Mouse (Mus musculus): Measurements from ENCODE around the gene Nudcd3. TPM values are rescaled to one million over a fixed set of nuclear protein-coding genes. Genes with fewer than 3 reads are reported as not detected.
A peak's percentile ranks its signal among the peaks of the same experiment; 100 is the strongest.

Nudcd3 gene
- polyA plus RNA-seq, 1 experiment: 96.0 TPM

DNA sequence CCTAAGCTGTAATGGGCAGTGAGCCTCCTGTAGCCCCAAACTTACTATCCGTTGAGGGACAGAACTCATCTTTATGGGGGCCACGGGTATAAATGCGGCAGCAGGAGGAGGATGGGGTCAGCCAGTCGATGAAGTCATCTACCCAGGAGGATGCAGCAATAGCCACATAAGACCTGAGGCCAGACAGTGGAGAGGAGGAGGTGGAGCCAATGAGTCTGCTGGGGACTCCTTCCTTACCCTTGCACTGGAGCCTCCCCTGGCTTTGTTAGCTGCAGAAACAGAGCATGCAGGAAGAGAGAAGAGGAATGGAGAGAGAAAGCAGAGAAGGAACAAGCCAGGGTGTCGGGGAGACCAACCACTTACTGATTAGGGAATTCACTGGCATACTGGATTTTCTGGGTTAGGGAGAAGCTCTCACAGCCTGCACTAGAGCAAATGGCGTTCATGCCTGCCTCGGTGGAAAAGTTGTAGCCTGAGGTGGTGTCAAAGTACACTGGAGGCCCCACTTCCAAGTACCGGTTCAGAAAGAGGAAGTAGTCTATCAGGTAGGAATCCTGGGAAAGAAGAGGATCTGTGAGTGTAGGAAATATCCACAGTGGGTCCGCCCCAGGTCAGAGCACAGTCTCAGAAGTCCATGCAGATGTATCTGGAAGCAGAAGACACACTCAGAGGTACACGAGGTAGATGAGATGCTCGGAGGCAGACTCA is 18.1 kb upstream of the Nudcd3 start:
- DNase-seq: no peak
- Histone ChIP-seq H3K4me1 (ENCODE audit: control insufficient read depth, insufficient read depth, low read length) (no peaks in the 10 kb centered on the region), H3K4me3 (replicated peaks; ENCODE audit: insufficient read depth, low read depth, low read length) (no peak overlapping the region), H3K27ac (ENCODE audit: insufficient read depth, low read length) (no peak overlapping the region), H3K27me3 (ENCODE audit: control insufficient read depth, insufficient read depth, low read length) (no peaks in the 10 kb centered on the region)
- 87% methylated on average over 11 of the region's 11 CpGs for WGBS
- TF ChIP-seq CTCF (IDR thresholded peaks at IDR 0.05; ENCODE audit: borderline replicate concordance, insufficient read depth, low read depth, low read length) (no peak), POLR2A (IDR thresholded peaks at IDR 0.05; ENCODE audit: borderline replicate concordance, insufficient read depth, low read length) (no peak)

DNA sequence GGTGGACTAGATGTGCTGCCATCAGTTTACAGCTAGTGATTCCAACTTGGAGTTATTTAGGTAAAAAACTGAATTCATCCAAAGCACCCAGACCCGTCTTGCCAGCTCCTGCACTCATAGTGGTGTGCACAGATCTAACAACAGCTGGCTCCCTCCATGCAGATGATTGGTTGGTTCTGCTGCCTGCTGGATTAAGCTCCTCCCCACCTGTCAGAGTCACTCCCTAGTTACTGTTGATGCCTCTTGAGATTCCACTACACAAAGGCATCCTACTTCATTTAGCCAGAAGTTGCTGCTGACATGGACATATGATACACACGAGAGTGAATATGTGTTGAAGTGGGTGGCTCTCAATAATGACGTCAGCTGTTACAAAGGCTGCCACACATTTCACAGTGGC is 16.6 kb upstream of the Nudcd3 start:
- Histone ChIP-seq H3K4me1 (ENCODE audit: control insufficient read depth, insufficient read depth, low read length) (no peaks in the 10 kb centered on the region), H3K27me3 (ENCODE audit: control insufficient read depth, insufficient read depth, low read length) (no peaks in the 10 kb centered on the region), H3K27ac (ENCODE audit: insufficient read depth, low read length) (no peak overlapping the region), H3K4me3 (replicated peaks; ENCODE audit: insufficient read depth, low read depth, low read length) (no peak overlapping the region)
- 45% methylated on average over 3 of the region's 3 CpGs for WGBS
- TF ChIP-seq POLR2A (IDR thresholded peaks at IDR 0.05; ENCODE audit: borderline replicate concordance, insufficient read depth, low read length) (no peak), CTCF (IDR thresholded peaks at IDR 0.05; ENCODE audit: borderline replicate concordance, insufficient read depth, low read depth, low read length) (no peak)
- no peak for DNase-seq

DNA sequence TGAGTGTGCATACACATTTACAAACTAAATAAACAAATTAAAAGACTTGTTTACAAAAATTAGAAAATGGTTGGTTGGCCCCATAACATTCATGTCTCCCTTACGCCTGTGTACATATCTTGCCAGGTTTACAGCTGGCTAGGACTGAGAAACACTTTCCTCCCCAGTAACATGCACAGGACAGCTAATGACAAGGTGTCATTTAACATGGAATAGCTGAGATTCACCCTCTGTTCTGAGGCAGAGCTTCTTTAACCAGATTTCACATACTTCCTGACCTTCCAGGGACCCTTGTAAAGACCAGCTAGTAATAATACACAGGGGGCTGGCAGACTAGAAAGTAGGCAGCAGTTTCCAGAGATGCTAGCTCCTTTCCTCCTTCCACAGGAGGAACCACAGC is 7.9 kb upstream of the Nudcd3 start:
- DNase-seq: no peak
- TF ChIP-seq POLR2A (IDR thresholded peaks at IDR 0.05; ENCODE audit: borderline replicate concordance, insufficient read depth, low read length) (no peak), CTCF (IDR thresholded peaks at IDR 0.05; ENCODE audit: borderline replicate concordance, insufficient read depth, low read depth, low read length) (no peak)
- Histone ChIP-seq H3K27me3 (ENCODE audit: control insufficient read depth, insufficient read depth, low read length) (no peaks in the 10 kb centered on the region; the same call in 1 of the 2 replicates), H3K27ac (ENCODE audit: insufficient read depth, low read length) (no peak overlapping the region), H3K4me3 (replicated peaks; ENCODE audit: insufficient read depth, low read depth, low read length) (no peak overlapping the region), H3K4me1 (ENCODE audit: control insufficient read depth, insufficient read depth, low read length) (no peaks in the 10 kb centered on the region)
- 83% methylated on average over 1 of the region's 1 CpGs for WGBS

DNA sequence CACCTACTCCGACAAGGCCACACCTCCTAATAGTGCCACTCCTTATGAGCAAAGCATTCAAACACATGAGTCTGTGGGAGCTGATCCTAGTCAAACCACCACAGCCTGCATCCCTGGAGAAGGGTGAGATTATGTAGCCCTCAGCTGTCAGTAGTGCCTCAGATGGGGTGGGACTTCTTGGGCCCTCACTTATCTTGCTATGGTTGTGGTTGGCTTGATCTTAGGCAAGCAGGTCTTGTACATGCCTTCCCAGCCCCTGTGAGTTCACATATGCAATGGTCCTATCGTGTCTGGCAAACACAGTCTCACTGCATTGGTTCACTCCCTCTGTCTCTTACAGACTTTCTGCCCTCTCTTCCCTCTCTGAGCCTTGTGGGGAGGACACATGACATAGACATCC is 6.9 kb upstream of the Nudcd3 start:
- DNase-seq: no peak
- no peak for TF ChIP-seq POLR2A (IDR thresholded peaks at IDR 0.05; ENCODE audit: borderline replicate concordance, insufficient read depth, low read length)
- H3K4me3 ChIP-seq (replicated peaks; ENCODE audit: insufficient read depth, low read depth, low read length): no peak overlapping the region
- H3K27me3 ChIP-seq (ENCODE audit: control insufficient read depth, insufficient read depth, low read length): no peaks in the 10 kb centered on the region; the same call in 1 of the 2 replicates
- WGBS: 89% methylated on average over 2 of the region's 2 CpGs
- H3K27ac ChIP-seq (ENCODE audit: insufficient read depth, low read length): no peak overlapping the region
- no peaks in the 10 kb centered on the region for H3K4me1 ChIP-seq (ENCODE audit: control insufficient read depth, insufficient read depth, low read length)

DNA sequence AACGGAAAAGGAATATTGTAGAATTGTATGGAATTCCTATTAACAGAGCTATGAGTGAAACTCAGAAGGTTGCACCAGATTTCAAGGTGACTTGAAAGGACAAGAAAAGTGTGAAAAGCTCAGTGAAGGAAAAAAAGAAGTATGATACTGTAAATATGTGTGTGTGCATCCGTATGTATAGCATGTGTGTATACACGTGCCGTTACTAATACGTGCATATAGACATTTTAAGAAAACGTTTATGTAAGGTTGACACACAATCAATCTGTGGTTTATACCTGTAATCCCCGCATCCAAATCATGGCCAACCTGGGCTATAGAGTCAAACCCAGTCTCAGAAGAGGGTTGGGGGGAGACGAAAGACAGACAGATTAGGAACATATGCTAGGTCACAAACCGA is 355 bp upstream of the Nudcd3 start:
- H3K27me3 ChIP-seq (ENCODE audit: control insufficient read depth, insufficient read depth, low read length): no peaks in the 10 kb centered on the region; the same call in 1 of the 2 replicates
- no peak for DNase-seq
- no peaks in the 10 kb centered on the region; the same call in 1 of the 2 replicates for H3K4me1 ChIP-seq (ENCODE audit: control insufficient read depth, insufficient read depth, low read length)
- H3K4me3 ChIP-seq (replicated peaks; ENCODE audit: insufficient read depth, low read depth, low read length): peak overlapping the region; percentile 80
- peak overlapping the region; percentile 55; the same call in 1 of the 2 replicates for H3K27ac ChIP-seq (ENCODE audit: insufficient read depth, low read length)
- TF ChIP-seq CTCF (IDR thresholded peaks at IDR 0.05; ENCODE audit: borderline replicate concordance, insufficient read depth, low read depth, low read length) (no peak), POLR2A (IDR thresholded peaks at IDR 0.05; ENCODE audit: borderline replicate concordance, insufficient read depth, low read length) (no peak)
- WGBS: 23% methylated on average over 9 of the region's 9 CpGs

DNA sequence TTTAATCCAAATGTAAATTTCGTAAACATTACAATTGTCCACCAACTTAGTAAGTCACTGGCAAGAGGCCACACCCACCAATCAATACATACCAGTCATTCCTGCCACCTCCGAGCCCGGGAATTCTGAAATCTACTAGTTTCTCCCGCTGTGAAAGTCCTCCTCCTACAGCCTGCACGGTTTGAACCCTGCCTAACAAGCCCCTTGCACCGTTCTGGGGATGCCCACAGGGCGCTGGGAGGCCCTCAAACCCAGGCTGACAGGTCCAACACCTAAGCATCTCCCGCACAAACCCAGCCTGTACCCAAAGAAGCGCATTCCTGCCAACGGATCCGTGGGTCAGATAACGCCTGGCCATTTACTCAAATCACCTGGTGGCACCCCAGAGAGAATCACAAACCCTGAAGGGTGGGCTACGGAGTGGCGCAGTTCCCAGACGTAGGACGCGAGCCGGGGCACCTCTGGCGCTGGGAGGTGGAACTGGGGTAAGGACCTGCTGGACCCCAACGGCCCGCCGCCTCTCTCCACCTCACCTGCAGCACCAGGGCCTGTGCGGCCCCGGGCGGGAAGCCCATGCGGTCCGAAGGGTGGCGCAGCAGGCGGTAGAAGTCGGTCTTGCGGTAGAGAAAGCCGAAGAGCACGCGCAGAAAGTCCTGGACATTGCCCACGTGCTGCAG is 667 bp downstream of the Nudcd3 start, which contains the start of gene A730071L15Rik:
Gene A730071L15Rik (plus strand): TSS at position 620 of the 677 bp plus-strand sequence.
- TF ChIP-seq CTCF (IDR thresholded peaks at IDR 0.05; ENCODE audit: borderline replicate concordance, insufficient read depth, low read depth, low read length) (no peak), POLR2A (IDR thresholded peaks at IDR 0.05; ENCODE audit: borderline replicate concordance, insufficient read depth, low read length) (no peak)

DNA sequence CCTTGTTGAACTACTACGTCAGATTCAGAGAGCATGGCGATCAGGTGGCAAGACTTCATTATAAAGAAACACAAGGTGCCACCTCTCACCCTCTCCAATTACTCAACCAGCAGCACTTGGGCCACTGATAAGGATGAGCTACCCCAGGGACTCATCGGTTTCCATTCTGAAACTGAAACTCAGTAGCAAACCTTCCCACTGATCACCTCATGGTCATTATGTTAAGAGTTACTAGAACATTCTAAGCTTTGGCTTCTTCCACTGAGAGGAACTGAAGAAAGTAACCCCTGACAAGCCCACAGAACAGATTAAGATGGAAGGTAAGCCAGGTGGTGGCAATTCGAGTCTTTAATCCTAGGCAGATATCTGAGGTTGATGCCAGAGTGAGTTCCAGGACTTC is 1.8 kb downstream of the Nudcd3 start:
- DNase-seq: no peak
- H3K27ac ChIP-seq (ENCODE audit: insufficient read depth, low read length): no peak overlapping the region
- no peak for TF ChIP-seq POLR2A (IDR thresholded peaks at IDR 0.05; ENCODE audit: borderline replicate concordance, insufficient read depth, low read length)
- no peak for TF ChIP-seq CTCF (IDR thresholded peaks at IDR 0.05; ENCODE audit: borderline replicate concordance, insufficient read depth, low read depth, low read length)
- no peaks in the 10 kb centered on the region for H3K27me3 ChIP-seq (ENCODE audit: control insufficient read depth, insufficient read depth, low read length)
- no peaks in the 10 kb centered on the region; the same call in 1 of the 2 replicates for H3K4me1 ChIP-seq (ENCODE audit: control insufficient read depth, insufficient read depth, low read length)
- H3K4me3 ChIP-seq (replicated peaks; ENCODE audit: insufficient read depth, low read depth, low read length): no peak overlapping the region
- 76% methylated on average over 4 of the region's 4 CpGs for WGBS

More for the DNA sequence above, 667 bp downstream of the Nudcd3 start, which contains the start of gene A730071L15Rik:
- Histone ChIP-seq H3K27ac (ENCODE audit: insufficient read depth, low read length) (peak within 1 kb of the TSS; percentile 91), H3K27me3 (ENCODE audit: control insufficient read depth, insufficient read depth, low read length) (no peaks in the 10 kb centered on the region), H3K4me3 (replicated peaks; ENCODE audit: insufficient read depth, low read depth, low read length) (peak within 1 kb of the TSS; percentile 80), H3K4me1 (ENCODE audit: control insufficient read depth, insufficient read depth, low read length) (no peaks in the 10 kb centered on the region; the same call in 1 of the 2 replicates)
- WGBS: 1% methylated on average over 35 of the region's 35 CpGs
- DNase-seq: peak in 1 of 2 experiments; percentile 34

DNA sequence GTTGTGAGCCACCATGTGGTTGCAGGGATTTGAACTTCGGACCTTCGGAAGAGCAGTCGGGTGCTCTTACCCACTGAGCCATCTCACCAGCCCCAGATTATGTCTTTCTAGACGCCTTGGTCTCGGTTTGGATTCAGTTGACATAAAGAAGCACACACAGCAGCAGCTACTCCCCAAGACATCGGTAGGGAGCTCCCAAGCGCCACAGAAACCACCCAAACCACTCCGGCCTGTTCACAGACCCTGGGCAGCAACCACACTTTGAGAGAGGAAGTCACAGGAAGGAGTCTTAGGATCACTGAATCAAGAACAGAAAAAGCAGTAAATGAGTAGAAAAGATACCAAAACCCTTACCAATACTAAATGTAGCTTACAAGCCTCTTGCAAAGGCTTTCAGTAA is 3.4 kb downstream of the Nudcd3 start:
- no peaks in the 10 kb centered on the region for H3K27me3 ChIP-seq (ENCODE audit: control insufficient read depth, insufficient read depth, low read length)
- 89% methylated on average over 8 of the region's 8 CpGs for WGBS
- no peak overlapping the region for H3K27ac ChIP-seq (ENCODE audit: insufficient read depth, low read length)
- DNase-seq: no peak
- no peak for TF ChIP-seq POLR2A (IDR thresholded peaks at IDR 0.05; ENCODE audit: borderline replicate concordance, insufficient read depth, low read length)
- no peak for TF ChIP-seq CTCF (IDR thresholded peaks at IDR 0.05; ENCODE audit: borderline replicate concordance, insufficient read depth, low read depth, low read length)
- no peaks in the 10 kb centered on the region; the same call in 1 of the 2 replicates for H3K4me1 ChIP-seq (ENCODE audit: control insufficient read depth, insufficient read depth, low read length)
- H3K4me3 ChIP-seq (replicated peaks; ENCODE audit: insufficient read depth, low read depth, low read length): no peak overlapping the region

Data from cerebellum, adult 2 months (tissue).